In the genomic region with DNA sequence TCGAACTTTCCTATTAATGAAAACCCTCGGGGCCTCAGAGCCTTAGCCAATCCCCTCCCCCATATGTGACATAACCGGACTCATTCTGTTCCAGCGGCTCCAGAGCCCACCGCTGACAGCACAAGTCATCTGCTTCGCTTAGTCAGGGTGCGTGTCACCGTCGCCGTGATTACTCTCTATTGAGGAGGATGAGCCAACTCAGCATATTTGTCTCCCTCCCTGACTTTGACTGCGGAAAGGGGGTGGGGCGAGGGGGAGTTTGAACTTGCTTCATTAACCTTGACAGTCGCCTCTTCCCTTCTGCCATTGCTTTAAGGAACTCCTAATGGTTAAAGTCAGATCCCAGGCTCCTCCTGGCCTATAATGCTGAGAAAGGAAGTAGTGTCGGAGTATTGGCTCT, we compare ENCODE assay signal across 8 mouse cellular contexts. TPM values are rescaled to one million over a fixed set of nuclear protein-coding genes. Genes with fewer than 3 reads are reported as not detected.
DNase-seq lines count a peak whose midpoint lies in the region; ATAC-seq and TF ChIP-seq lines count a peak whose summit lies in the region.

No protein-coding gene starts in this region.

- no peak for TF ChIP-seq CTCF in gastrocnemius, adult 2 months (IDR thresholded peaks at IDR 0.05)

- intact Hi-C loops in gastrocnemius, adult 2 months (cut with DNase I), result no loop called here
- intact Hi-C loops in gastrocnemius, postnatal 14 days (cut with DNase I; ENCODE audit: low total_unique reads), result no loop called here

- H3K4me1 ChIP-seq in limb, embryonic 13.5 days, result peaks cover 13% of the 10 kb centered on the region
- H3K4me1 ChIP-seq in neural tube, embryonic 13.5 days (replicated peaks), result peaks cover 16% of the 10 kb centered on the region

- no peaks in the 10 kb centered on the region for H3K9me3 ChIP-seq in limb, embryonic 13.5 days
- H3K9me3 ChIP-seq in neural tube, embryonic 13.5 days, result no peaks in the 10 kb centered on the region

- peak overlapping the region; percentile 50 for H3K4me2 ChIP-seq in limb, embryonic 13.5 days (replicated peaks)
- peak overlapping the region; percentile 38 for H3K4me2 ChIP-seq in neural tube, embryonic 13.5 days

- ATAC-seq in granulocyte monocyte progenitor cell, adult 5-6 weeks (replicated peaks; ENCODE audit: poor library complexity, severe bottlenecking), result peak; percentile 86
- no peak for ATAC-seq in limb, embryonic 13.5 days (ENCODE audit: low FRiP score, low read depth)
- peak; percentile 27; the same call in 1 of the 2 replicates for ATAC-seq in neural tube, embryonic 13.5 days (ENCODE audit: low read depth)

- H3K9ac ChIP-seq in limb, embryonic 13.5 days, result no peak overlapping the region
- H3K9ac ChIP-seq in neural tube, embryonic 13.5 days, result no peak overlapping the region

- H3K36me3 ChIP-seq in limb, embryonic 13.5 days, result no peaks in the 10 kb centered on the region
- H3K36me3 ChIP-seq in neural tube, embryonic 13.5 days, result no peaks in the 10 kb centered on the region

- H3K4me3 ChIP-seq in gastrocnemius, adult 2 months, result peak overlapping the region; percentile 61
- H3K4me3 ChIP-seq in limb, embryonic 13.5 days, result 0 out of 2 replicates have a peak overlapping the region, but pooled peaks have one; percentile 15
- H3K4me3 ChIP-seq in neural tube, embryonic 13.5 days, result no peak overlapping the region

- H3K27me3 ChIP-seq in limb, embryonic 13.5 days, result no peaks in the 10 kb centered on the region
- no peaks in the 10 kb centered on the region for H3K27me3 ChIP-seq in neural tube, embryonic 13.5 days

- 14% methylated on average over 14 of the region's 14 CpGs for WGBS in limb, embryonic 13.5 days
- 12% methylated on average over 14 of the region's 14 CpGs for WGBS in neural tube, embryonic 13.5 days

- peak; percentile 28 for DNase-seq in gastrocnemius, adult 2 months
- DNase-seq in gastrocnemius, postnatal 25 days, result no peak
- DNase-seq in ZHBTc4 (ENCODE audit: low read depth, low spot score), result peak; percentile 55
- DNase-seq in gastrocnemius, adult 8-10 months (ENCODE audit: low spot score in 2 of 2), result no peak
- DNase-seq in gastrocnemius, postnatal 14 days, result no peak

- H3K27ac ChIP-seq in gastrocnemius, adult 2 months, result peak overlapping the region; percentile 35
- H3K27ac ChIP-seq in limb, embryonic 13.5 days, result no peak overlapping the region
- no peak overlapping the region for H3K27ac ChIP-seq in neural tube, embryonic 13.5 days (replicated peaks)

RNA-seq across cellular contexts. Expression of gene Pcnx, which starts 14.8 kb away (rescaled TPM):
- 10 to 100 TPM; 50.3 to 51.3 TPM for total RNA-seq in gastrocnemius, adult 2 months (2021)
- 10 to 100 TPM; 34.2 to 38.5 TPM for total RNA-seq in gastrocnemius, postnatal 25 days (2021)
- 14.8 and 24.4 TPM in 2 replicates for total RNA-seq in granulocyte monocyte progenitor cell, adult 5-6 weeks (2014; fragmentation: Nextera tagmentation)
- 13.9 TPM in 2 replicates for total RNA-seq in granulocyte monocyte progenitor cell, adult 5-6 weeks (2017)
- 12.5 and 13.5 TPM in 2 replicates for polyA plus RNA-seq in limb, embryonic 13.5 days (2015; fragmentation: Nextera tagmentation; extraction: Ambion mirVana)
- polyA plus RNA-seq in neural tube, embryonic 13.5 days (2015; fragmentation: Nextera tagmentation; extraction: Ambion mirVana), result 7.2 and 12.4 TPM in 2 replicates
- 10 to 100 TPM; 47.1 to 67.9 (median 59.7) TPM for total RNA-seq in gastrocnemius, adult 8-10 months (2022)
- total RNA-seq in gastrocnemius, postnatal 14 days (2021), result 10 to 100 TPM; 36.0 to 37.4 TPM

Comparison
In these comparisons a context has a peak if more than half of its experiments do, and no peak if none do; other contexts are left out.
1. DNase-seq: peak in gastrocnemius, adult 2 months (single experiment) and ZHBTc4 (single experiment); none in gastrocnemius, postnatal 25 days (single experiment), gastrocnemius, adult 8-10 months (0 of 2) and gastrocnemius, postnatal 14 days (single experiment).